Mouse (Mus musculus) frontal cortex, postnatal 14 days (tissue): ENCODE data around the gene Mex3a.

Experiments
- DNase-seq, 2 experiments: peaks; one replicate each; pipeline ENCODE4 v3.0.0; 2022; ENCODE audit warnings: low spot score in 2 of 2

Gene Mex3a

GRCm38 (mm10) chr3:88532299-88532674 lies at the start of gene Mex3a:
TSS of gene Mex3a (plus strand) at chr3:88532395.
- DNase-seq = no peak

DNA sequence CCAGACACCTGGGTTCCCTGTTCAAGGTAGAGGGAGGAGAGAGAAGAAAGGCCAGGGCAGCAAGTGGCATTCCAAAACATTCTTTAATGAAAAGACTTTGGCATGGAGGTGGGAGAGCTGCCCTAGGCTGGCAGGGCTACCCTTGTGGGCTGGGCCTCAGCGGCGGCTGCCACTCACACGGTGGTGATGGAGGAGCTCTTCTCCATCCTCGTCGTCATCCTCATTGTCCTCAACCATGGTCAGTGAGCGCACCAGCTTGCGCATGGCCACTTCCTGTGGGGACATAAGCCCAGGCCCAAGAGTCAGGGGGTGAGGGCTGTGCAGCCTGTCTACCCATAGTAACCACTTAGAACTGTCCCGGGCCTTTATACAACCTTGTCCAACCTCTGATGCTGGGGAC lies 49.1 kb upstream of the Mex3a start:
- DNase-seq = no peak

- peak in 1 of 2 experiments; percentile 72 for DNase-seq
Measured at GRCm38 (mm10) chr3:88483621-88484020, 48.6 kb upstream of the Mex3a start.

DNA sequence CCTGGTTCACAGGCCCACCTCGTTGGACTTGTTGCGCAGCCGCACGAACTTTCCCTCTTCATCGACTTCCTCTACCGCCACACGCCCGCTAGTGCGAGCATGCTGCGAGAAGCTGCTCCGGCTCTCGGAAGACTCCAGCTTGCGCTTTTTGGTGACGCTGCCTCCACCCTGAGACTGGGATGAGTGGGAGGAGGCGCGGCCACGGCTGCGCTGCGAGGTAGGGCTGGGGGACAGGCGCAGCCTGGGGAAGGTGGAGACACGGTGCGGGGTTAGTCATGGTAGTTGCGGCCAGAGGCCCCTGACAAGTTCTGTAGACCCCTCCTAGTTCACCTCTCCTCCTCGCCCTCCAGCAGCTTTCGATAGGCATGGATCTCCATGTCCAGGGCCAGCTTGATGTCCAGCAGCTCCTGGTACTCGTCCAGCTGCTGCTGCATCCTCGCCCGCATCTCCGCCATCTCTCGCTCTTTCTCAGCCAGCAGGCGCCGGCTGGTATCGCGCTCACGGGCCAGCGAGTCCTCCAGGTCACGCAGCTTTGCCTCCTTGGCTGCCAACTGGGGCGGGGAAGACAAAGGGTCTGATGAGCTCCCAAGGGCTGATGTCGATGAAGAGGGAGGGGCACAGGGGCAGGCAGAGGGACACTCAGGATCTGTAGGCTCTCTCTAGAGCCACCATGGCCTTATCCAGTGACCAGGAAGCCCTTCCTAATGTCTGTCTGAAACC lies 47.4 kb upstream of the Mex3a start:
- no peak for DNase-seq

GRCm38 (mm10) chr3:88486043-88486442 lies 46.2 kb upstream of the Mex3a start:
- DNase-seq = no peak

DNA sequence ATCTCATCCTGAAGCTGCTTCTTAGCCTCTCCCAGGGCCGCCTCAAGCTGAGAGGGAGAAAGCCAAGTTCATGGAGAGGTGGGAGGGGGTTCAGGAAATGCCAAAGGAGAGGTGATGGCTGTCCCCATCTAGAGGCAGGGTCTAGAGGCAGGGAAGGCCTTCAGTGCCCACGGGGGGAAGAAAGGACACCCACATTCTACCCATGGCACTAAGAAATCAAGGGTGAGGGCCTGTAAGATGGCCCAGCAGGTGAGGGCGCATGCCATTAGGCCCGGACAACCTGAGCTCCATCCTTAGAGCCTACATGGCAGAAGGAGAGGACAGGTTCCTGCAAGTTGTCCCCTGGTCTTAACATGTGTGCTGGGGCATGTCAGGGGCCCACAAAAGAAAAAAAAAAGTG lies 45.3 kb upstream of the Mex3a start:
- no peak for DNase-seq

GRCm38 (mm10) chr3:88487396-88487795 lies 44.8 kb upstream of the Mex3a start:
- DNase-seq = no peak

DNA sequence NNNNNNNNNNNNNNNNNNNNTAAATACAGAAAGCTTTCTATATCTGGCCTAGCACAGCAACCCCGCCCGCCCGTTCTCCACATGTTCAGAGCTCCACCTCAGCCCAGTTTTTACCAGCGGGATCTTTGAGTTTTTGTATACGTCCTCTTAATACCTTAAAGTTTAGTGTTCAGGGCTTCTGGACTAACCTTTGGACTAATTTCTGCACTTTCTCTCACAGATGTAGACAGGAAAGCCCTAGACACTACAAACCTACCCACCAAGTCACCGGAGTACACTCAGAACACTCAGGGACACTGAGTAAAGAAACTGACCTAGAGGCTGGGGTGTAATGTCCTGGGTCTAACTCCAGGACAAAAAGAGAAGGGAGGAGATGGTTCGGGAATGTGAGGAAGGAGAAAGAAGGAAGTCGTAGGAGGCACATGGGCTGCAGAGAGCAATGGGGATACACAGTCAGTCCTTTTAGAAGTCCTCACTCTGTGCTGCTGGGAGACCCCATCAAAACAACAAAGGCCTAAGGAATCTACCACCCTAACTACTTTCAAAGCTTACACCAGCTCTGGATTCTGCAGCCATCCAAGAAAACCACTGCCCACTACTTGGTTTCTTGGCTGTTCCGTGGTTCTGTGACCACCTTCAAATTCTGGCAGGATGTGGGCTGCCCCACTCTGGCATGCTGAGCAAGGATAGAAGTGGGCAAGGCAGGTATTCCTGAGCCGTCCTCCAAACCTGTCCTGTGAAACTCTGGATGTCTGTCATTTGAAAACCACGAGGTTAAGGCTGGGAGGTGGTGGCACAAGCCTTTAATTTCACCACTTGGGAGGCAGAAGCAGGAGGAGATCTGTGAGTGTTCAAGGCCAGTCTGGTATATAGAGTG lies 38.3 kb upstream of the Mex3a start:
- DNase-seq = no peak

DNA sequence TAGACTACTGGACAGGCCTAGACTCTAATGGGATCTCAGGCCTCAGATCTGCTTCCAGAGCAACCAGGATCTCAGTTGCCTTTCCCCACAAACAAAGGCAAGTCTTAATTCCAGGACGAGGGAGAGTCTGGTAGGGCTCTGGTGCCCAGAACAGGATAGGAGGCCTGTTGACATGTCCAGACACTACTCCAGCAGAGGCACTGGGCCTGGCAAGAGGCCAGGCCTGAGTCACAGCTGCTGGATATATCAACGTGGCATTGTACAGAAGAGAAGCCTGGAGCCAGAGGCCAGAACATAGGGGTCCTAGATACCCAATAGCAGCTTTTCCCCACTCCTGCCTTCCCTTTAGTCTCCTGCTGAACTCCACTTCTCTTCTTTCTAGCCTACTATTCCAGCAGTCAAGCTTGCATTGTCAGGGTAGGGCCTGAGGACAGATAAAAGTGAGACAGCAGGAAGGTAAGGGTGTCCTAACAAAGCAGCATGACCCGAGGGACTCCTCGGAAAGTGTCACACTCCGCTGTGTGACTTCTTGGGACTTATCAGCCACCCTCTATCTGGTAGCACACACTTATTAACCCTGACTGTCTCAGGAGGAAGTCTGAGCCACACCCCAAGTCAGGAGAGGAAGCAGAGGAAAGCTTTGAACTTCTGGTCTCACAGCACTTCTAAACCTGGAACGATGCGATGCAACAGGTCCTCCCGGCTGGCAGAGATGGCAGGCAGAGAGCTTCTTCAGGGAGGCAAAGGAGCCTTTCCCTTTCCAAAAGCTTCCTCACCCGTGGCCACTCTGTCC lies 37.2 kb upstream of the Mex3a start:
- peak in 1 of 2 experiments; percentile 32 for DNase-seq

- DNase-seq = no peak
Measured at GRCm38 (mm10) chr3:88495741-88496415, 36.3 kb upstream of the Mex3a start.

- DNase-seq = no peak
Measured at GRCm38 (mm10) chr3:88499580-88499979, 32.6 kb upstream of the Mex3a start.

GRCm38 (mm10) chr3:88500087-88500486 lies 32.1 kb upstream of the Mex3a start:
- DNase-seq = no peak

DNA sequence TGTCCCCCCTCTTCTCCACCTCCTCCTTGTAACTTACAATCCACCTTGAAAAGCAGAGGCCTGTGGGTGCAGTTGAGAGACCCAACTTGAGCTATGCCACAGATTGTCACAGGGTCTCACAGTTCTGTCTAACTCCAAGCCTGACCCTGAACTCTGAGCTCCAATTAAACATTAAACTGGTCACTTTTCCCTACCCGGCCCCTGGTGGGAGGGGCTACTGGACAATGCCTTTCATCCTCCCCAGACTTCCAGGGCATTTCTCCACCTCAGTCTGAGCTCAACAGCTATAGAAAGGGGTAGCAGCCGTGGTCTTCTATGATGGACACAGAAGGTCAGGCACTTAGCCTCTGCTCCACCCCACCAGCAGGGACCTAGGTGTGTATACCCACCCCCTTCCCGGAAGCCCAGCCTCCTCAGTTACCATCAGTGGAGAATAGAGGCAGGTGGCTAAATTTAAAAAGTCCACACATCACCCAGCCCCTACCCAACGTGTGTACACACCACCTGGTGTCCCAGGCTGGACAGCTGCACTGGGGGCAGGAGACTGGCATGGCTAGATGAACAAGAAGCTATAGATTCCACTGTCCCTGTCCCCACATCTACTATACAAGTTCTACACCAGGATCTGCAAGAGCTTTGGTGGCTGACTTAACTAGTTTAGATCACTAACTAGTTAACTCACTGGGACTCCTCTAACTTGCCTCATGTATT lies 31.4 kb upstream of the Mex3a start:
- DNase-seq = no peak

- DNase-seq = no peak
Measured at GRCm38 (mm10) chr3:88501366-88502030, 30.7 kb upstream of the Mex3a start.

DNA sequence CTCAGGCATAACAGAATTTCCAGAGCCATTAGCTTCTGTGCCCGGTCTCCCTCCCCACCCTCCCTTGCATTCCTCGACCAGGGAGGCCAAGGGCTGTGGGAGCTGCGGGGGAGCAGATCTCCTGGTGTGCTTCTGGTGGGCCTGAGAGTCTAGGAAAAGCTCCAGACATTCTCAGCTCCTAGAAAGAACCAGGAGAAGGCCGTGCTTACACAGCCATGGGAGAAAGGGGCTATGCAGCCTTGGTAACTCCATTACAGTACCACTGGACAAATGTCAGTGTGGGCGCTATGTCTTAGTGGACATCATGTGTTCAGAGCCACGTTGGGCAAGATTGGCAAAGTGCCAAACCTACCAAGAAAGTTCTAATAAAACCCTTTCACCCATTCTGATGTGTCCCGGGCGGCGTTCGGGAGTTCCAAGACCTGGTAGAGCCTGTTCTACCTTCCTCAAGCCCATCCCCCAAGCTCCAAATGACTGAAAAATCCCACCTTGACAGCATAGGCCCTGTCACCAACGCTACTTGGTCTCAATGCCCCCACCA lies 30.1 kb upstream of the Mex3a start:
- DNase-seq = no peak

- peak; percentile 84 to 88 for DNase-seq
Measured at GRCm38 (mm10) chr3:88502641-88503504, 29.3 kb upstream of the Mex3a start.

DNA sequence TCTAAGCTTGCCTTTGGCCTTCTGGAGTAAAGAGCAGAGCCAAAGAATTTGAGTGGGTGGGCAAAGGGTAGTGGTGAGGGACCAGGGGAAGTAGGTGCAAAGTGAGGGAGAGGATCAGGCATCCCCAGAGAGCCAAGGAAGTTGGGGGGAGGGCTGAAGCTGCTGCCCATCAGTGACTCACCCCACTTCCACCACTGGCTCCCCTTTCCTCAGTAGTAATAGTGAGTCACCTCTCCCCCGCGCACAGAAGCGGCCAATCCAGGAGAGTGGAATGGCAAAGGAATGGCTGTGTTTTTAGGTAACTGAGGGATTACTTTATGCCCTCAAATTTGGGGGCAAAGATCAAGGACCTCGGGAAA lies 28.7 kb upstream of the Mex3a start:
- no peak for DNase-seq

GRCm38 (mm10) chr3:88503881-88504746 lies 28.1 kb upstream of the Mex3a start:
- DNase-seq = no peak
